Mouse (Mus musculus) common myeloid progenitor, adult 5-6 weeks (primary cell): ENCODE results near the gene Tnfrsf4. TPM values are rescaled to one million over a fixed set of nuclear protein-coding genes. Genes with fewer than 3 reads are reported as not detected.

Experiments
- ATAC-seq: replicated peaks from 2 replicates; pipeline ENCODE4 v1.8.0; 2016; ENCODE audit warnings: low read depth, mild to moderate bottlenecking, moderate TSS enrichment, inconsistent platforms; ENCODE audit not compliant: poor library complexity, severe bottlenecking
- total RNA-seq: library from RNA; stranded (forward); fragments of 200-1000, 187-1606 nt; gene quantifications from 2 replicates; pipeline ENCODE4 v1.2.3, GENCODE M21; 2017

The Tnfrsf4 gene
- total RNA-seq, 1 experiment from 2014 or later: not detected

GRCm38 (mm10) chr4:156024184-156024583 lies 10.5 kb downstream of the Tnfrsf4 start:
- ATAC-seq: no peak

DNA sequence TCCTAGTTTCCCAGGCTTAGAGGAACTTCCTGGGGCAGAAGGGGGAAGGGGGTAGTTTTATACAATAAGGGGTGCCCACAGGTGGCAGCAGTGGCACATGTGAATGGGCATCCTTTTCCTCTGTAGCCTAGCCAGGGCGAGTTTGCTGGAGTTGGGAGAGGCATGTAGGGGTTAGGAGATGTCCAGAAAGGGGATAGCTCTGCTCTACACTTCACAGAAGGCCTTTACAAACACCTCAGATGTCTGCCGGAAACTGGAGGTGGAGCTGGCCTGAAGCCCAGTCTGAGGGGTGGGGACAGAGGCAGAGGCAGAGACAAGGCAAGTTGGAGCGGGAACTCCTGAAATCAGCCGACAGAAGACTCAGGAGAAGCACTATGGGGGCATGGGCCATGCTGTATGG lies 12.4 kb downstream of the Tnfrsf4 start, which contains the start of gene Tnfrsf18:
TSS of gene Tnfrsf18 (plus strand) at position 152 of the 400 bp plus-strand sequence.
- peak; percentile 75 for ATAC-seq

DNA sequence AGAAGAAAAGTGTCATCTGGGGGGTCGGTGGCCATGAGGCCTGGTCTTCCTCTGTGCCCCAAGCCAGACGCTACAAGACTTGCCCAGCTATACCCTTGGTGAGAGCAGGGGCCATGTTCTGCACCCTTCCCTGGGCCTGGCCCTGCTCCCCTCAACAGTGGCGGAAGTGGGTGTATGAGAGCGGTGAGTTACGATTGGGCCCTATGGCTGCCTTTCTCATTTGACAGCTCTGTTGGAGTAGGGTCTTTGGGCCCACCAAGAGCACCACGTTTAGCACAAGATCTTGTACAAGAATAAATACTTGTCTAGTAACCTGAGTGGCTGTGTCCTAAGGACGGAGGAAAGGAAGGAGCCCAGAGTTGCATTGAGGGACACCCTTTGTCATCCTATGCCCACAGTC lies 14.9 kb downstream of the Tnfrsf4 start:
- ATAC-seq: no peak

DNA sequence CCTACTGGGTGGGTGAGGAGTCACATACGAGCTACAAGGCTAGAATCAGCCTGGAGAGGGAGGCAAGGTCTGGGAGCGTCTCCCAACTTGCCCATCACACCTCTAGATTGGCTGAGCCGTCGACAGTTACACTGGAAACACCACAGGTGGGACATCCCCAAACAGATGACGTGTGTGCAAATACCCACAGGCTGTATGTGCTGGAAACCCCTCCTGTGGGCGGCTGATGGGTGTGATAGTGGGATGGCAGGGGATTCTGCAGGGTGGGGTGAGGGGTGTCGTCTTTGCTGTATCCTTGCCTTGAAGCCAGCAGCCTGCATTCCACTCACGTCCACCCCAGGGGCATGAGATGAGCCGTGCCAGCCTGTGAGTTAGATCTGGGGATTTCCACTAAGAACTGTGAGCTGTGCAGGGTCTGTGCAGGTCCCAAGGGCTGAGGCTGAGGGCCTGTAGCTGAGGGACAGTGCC lies 17.0 kb downstream of the Tnfrsf4 start:
- ATAC-seq: no peak

GRCm38 (mm10) chr4:156031255-156031592 lies 17.6 kb downstream of the Tnfrsf4 start:
- no peak for ATAC-seq

DNA sequence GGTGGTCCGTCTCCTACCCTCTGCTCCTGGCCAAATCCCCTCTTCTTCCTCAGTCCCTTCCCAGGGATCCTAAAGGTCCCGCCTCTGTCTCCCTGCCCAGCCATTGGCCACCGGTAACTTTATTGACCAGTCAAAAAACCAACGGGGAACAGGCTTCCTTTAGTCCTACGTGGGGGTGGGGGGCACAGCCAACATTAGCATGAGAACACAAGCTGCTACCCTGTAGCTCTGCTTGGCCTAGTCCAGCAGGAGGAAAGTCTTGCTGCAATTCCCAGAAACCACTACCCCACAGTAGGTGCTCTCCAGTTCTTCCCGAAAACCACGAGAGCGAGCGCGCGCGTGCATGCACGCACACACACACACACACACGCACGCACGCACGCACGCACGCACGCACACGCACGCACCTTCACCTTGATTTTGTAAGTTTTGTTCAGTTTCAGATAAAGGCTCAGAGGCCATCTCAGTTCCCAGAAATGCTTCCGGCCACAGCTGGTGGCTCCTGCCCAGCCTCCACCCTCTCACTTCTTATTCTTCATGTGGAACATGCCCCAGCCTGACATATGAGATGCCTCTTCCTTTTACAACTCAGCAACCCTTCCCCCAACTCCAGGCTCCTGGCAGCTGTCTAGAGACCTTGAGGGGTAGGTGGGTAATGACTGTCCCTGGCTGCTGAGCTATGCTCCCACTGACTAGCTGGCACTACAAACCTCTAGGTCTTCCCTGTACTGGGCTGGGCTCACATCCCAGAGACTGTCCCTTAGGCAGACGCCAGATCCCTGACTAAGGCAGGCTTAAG lies 18.1 kb downstream of the Tnfrsf4 start:
- peak; percentile 66 for ATAC-seq

DNA sequence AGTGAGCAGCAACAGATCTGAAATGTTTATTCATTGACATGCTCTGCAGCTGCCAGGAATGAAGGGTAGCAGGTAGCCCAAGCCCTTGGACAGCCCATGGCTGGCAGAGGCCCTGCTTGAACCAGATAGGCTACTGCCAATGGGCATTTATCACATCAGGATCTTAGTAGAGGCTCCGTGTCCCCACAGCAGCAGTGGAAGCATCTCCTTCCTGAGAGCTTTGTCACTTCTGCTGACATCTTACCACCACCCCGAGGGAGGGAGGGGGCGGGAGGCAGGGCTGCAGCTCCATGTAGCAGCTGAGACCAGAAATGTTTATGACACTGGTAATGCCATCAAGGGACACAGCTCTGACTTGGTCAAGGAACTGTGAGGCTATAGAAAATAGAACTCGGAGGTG lies 19.2 kb downstream of the Tnfrsf4 start:
- no peak for ATAC-seq

GRCm38 (mm10) chr4:156033476-156034119 lies 20.0 kb downstream of the Tnfrsf4 start:
- ATAC-seq: peak; percentile 61

- no peak for ATAC-seq
These were observed 20.7 kb downstream of the Tnfrsf4 start for GRCm38 (mm10) chr4:156034301-156034700.

DNA sequence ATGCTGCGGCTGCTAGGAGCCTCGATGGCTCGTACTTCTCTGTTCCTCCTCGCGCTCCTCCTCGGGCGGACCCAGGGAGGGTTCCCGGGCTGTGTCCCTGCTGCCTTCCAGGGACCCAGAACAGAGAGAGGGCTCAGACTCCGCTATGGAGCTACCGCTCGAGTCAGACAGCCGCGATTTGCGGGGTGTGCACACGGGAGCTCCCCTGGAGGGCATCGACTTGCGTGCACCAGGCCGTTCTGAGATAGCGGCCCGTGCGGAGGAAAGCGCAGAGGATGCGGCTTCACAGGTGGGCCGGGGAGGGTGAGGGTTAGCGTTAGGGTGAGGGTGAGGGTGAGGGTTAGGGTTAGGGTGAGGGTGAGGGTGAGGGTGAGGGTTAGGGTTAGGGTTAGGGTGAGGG lies 21.3 kb downstream of the Tnfrsf4 start:
- 0 out of 2 replicates have a peak, but pooled peaks have one; percentile 5 for ATAC-seq

DNA sequence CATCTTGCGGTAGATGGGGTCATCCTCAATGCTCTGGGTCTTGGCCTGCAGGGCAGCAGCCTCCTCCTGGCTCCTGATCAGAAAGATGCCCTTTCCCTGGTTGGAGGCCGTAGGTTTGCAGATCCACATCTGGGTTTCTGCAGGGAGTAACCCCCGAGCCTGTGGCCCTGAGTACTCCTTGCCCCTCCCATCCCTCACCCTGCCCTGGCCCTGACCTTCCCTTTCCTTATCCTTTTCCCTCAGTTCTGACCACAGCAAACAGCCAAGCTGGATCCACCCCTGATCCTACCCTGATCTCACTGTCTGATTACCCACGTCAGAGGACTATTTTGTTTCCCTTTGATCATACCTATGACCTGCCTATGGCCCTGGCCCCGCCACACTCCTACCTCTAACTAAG lies 31.1 kb downstream of the Tnfrsf4 start:
- ATAC-seq: no peak

GRCm38 (mm10) chr4:156049779-156050178 lies 36.1 kb downstream of the Tnfrsf4 start:
- peak; percentile 59 for ATAC-seq

- peak; percentile 31 for ATAC-seq
These were observed 36.8 kb downstream of the Tnfrsf4 start for GRCm38 (mm10) chr4:156050391-156050980.

DNA sequence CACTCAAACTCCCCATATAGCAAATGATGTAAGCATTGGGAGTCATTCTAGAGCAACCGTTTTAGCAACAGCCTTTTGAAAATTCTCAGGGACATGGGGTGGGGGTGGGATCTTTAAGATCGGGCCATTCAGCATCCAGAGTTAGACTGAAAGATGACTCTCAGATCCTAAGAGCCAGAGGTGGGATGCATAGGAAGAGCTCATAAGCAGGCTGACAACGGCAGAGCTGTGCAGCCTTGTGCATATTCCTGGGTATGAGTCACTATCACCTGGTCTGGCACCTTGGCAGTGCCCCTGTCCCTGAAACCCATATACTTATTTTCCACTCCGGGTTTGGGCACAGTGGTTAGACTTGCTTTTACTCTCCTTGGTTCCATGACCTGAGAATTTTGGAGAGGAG lies 39.5 kb downstream of the Tnfrsf4 start:
- ATAC-seq: no peak

DNA sequence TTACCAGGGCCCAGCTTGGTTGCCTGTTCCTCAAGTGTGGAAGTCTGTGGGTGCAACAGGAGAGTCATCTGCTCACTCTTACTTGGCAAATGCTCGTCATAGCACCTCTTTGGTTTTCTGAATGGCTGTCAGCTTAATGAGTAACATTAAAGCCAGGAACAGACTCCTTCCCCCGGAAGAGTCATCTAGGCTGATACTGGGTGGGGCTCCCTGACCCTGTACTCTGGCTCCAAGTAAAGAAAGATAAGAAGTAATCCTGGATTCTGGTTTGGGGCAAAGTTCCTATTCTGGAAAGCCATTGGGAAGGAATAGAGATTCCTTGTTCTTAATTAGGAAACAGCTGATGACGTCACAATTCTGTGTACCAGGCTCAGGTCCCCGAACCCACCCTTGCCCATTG lies 40.5 kb downstream of the Tnfrsf4 start:
- ATAC-seq: no peak

DNA sequence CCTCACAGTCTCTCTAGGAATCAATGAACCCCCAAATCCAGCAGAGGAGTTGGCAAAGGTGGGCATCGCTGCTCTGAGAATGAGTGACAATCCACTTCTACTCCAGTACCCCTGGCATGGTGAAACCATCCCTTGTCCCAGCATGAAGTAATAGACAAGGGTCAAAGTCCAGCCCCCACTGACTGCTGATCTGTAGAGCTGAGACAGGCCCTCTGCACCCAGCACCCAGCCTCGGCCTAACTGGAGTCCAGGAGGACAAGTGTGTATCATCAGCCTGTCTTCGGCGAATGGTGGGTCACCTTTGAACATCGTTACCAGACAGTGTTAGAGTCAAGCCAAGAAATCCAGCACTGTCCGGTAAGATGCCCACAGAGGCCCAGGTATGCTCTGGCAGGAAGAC lies 41.0 kb downstream of the Tnfrsf4 start:
- ATAC-seq: no peak

- ATAC-seq: no peak
These were observed 41.5 kb downstream of the Tnfrsf4 start for GRCm38 (mm10) chr4:156055173-156055572.

GRCm38 (mm10) chr4:156057702-156058101 lies 44.1 kb downstream of the Tnfrsf4 start:
- no peak for ATAC-seq

- no peak for ATAC-seq
These were observed 45.2 kb downstream of the Tnfrsf4 start for GRCm38 (mm10) chr4:156058826-156059225.

DNA sequence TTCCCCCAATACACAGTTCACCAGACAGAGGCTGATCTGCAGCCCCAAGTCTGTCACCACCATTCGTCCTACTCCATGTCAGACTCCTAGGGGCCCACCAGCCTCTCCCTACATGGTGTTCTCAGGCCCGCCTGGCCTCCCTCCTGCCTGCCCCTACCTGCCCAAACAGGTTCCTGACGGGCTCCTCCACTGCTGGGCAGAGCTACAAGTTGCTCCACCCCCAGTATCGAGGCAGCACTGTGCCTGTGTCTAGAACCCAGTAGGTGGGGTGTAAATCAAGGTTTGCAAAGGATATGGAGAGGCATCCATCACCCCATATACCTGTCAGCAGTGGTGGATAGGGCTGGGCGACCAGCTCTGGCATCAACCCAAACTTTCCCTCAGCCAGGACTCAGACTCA lies 45.6 kb downstream of the Tnfrsf4 start, which contains the start of gene Ttll10:
TSS of gene Ttll10 (minus strand) at position 154 of the 400 bp plus-strand sequence.
- ATAC-seq: no peak

DNA sequence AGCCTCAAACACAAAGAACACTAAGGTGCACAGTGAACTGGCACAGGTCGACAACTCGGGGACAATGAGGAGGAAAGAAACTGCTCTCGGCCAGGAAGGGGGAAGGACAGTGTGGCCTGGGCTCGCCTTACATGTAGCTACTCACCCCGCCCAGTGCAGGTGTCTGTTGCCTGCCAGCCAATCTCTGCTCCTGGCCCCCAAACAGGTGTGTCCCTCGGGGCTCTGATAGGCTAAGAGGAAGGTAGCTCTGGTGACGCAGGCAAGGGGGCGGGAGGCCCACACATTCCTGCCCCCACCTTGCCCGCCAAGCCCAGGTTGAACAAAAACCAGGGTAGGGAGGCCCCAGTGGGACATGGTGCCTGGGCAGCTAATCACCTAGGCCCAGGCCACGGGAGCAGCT lies 46.1 kb downstream of the Tnfrsf4 start:
- ATAC-seq: no peak
